Mouse (Mus musculus) v-Abl transformed pro-B cells (cell line): ENCODE results near the gene Iqgap1.

Source experiments
- in situ Hi-C, 2 experiments: fragments of 400-800 bp; cut with MboI; formaldehyde crosslinking; loops; one replicate each; pipeline ENCODE4 v1.15.1; 2025; ENCODE audit not compliant: unreplicated experiment in 2 of 2

The Iqgap1 gene

GRCm38 (mm10) chr7:80823267-80823666, 2.5 kb downstream of the Iqgap1 start:
- in situ Hi-C loops: no loop called here

- in situ Hi-C loops: no loop called here
These were observed 4.9 kb downstream of the Iqgap1 start for GRCm38 (mm10) chr7:80820838-80821237.

- in situ Hi-C loops: no loop called here
These were observed 9.1 kb downstream of the Iqgap1 start for GRCm38 (mm10) chr7:80816641-80817040.

- in situ Hi-C loops: no loop called here
These were observed 12.4 kb downstream of the Iqgap1 start for GRCm38 (mm10) chr7:80813397-80813796.

- in situ Hi-C loops: no loop called here
These were observed 19.4 kb downstream of the Iqgap1 start for GRCm38 (mm10) chr7:80806331-80806730.

GRCm38 (mm10) chr7:80803173-80803872, 22.5 kb downstream of the Iqgap1 start:
- in situ Hi-C loops: loop anchor here in 1 of 2 experiments (5.0 kb wide), 1 partner anchor 51 kb away; no protein-coding TSS in a partner anchor

- in situ Hi-C loops: loop anchor here in 1 of 2 experiments (5.0 kb wide), 1 partner anchor 50 kb away; no protein-coding TSS in a partner anchor
These were observed 23.2 kb downstream of the Iqgap1 start for GRCm38 (mm10) chr7:80802412-80803160.

- in situ Hi-C loops: loop anchor here (5.0 to 10.0 kb wide), 2 partner anchors 37 to 45 kb away; no protein-coding TSS in a partner anchor
These were observed 26.5 kb downstream of the Iqgap1 start for GRCm38 (mm10) chr7:80799307-80799706.

GRCm38 (mm10) chr7:80796805-80797567, 28.8 kb downstream of the Iqgap1 start:
- in situ Hi-C loops: loop anchor here (5.0 to 10.0 kb wide), 2 partner anchors 35 to 48 kb away; no protein-coding TSS in a partner anchor

GRCm38 (mm10) chr7:80796258-80796657, 29.5 kb downstream of the Iqgap1 start:
- in situ Hi-C loops: loop anchor here (5.0 to 10.0 kb wide), 2 partner anchors 34 to 49 kb away; no protein-coding TSS in a partner anchor

GRCm38 (mm10) chr7:80789534-80789933, 36.2 kb downstream of the Iqgap1 start:
- in situ Hi-C loops: no loop called here

GRCm38 (mm10) chr7:80789061-80789460, 36.7 kb downstream of the Iqgap1 start:
- in situ Hi-C loops: no loop called here

- in situ Hi-C loops: no loop called here
These were observed 37.8 kb downstream of the Iqgap1 start for GRCm38 (mm10) chr7:80788002-80788401.

GRCm38 (mm10) chr7:80786746-80787145, 39.0 kb downstream of the Iqgap1 start:
- in situ Hi-C loops: no loop called here

- in situ Hi-C loops: no loop called here
These were observed 41.9 kb downstream of the Iqgap1 start for GRCm38 (mm10) chr7:80783841-80784240.

- in situ Hi-C loops: no loop called here
These were observed 43.3 kb downstream of the Iqgap1 start for GRCm38 (mm10) chr7:80782155-80783109.

- in situ Hi-C loops: no loop called here
These were observed 44.2 kb downstream of the Iqgap1 start for GRCm38 (mm10) chr7:80781444-80782120.

- in situ Hi-C loops: no loop called here
These were observed 46.7 kb downstream of the Iqgap1 start for GRCm38 (mm10) chr7:80778958-80779669.

GRCm38 (mm10) chr7:80778376-80778775, 47.4 kb downstream of the Iqgap1 start:
- in situ Hi-C loops: no loop called here
